Mouse (Mus musculus) brain, embryonic 14.5 days (tissue): ENCODE measurements around the gene Bmpr1b.

Experiments
- CTCF ChIP-seq: fragments of 200-500 bp; IDR thresholded peaks from 2 replicates; pipeline ENCODE4 v1.5.1; 2012; ENCODE audit warnings: inconsistent platforms, mild to moderate bottlenecking, moderate library complexity, borderline replicate concordance; ENCODE audit not compliant: insufficient read depth, insufficient read length; ENCODE audit errors: extremely low read depth
- POLR2A ChIP-seq: fragments of 200-500 bp; IDR thresholded peaks from 2 replicates; pipeline ENCODE4 v1.6.1; 2012; ENCODE audit warnings: mild to moderate bottlenecking, inconsistent platforms, borderline replicate concordance; ENCODE audit not compliant: poor library complexity, insufficient read depth, insufficient read length, severe bottlenecking; ENCODE audit errors: extremely low read depth

DNA sequence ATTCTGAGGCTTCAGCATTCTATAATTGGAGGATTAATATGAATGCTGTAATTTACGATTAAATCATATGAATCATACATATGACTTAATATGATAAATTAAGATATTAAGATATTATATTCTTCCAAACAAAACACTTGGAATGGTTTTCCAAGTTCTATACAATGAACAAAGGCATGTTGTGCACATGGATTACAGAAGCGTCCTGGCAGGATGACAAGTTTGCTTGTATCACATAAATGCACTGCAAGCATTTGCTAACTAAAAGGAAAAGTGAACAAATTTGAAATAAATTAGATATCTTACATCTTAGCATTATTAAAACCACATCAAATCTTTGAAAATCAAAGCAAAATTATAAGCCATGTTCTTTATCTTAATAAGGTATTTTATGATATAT, 222.4 kb downstream of the Bmpr1b start:
- TF ChIP-seq CTCF: no peak
- no peak for TF ChIP-seq POLR2A
